Mouse (Mus musculus): ENCODE data around the gene Adamtsl1. TPM values are rescaled to one million over a fixed set of nuclear protein-coding genes. Genes with fewer than 3 reads are reported as not detected.

The Adamtsl1 gene
- polyA plus RNA-seq, 1 experiment = 5.2 TPM

DNA sequence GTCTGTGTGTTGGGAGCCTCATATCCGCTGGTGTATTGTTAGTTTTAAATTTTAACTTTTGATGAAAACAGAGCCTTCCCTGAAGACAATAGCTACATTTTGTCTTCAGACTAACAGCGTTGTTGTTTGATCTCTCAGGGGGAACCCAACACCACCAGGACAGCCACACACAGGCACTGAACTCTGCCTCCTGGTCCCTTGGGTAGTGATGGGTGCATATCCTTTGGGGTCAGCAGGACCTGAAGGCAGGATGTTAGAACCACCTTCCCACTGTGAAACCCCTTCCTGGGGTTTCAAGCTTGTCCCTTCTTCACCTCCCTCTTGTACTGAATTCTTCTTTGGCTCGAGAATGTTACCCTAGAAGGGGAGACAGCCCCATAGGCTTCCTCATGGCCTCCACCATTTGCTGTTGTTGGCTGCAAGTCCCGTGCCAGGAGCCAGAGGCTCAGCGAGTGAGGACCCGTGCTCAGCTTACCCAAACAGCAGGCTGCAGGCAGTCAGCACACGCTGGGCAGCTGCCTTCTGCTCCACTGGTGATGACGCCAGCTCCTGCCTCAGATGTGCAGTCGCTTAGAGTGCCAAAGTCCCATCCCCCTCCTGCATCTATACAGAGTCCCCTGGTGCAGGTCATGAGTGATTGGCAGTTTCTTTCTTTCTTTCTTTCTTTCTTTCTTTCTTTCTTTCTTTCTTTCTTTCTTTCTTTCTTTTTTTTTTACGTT is 506.6 kb downstream of the Adamtsl1 start:
- Histone ChIP-seq H3K4me3 (ENCODE audit: insufficient read depth, low read depth, low read length) (no peak overlapping the region), H3K27me3 (replicated peaks; ENCODE audit: control insufficient read depth, insufficient read depth, low read length) (no peaks in the 10 kb centered on the region), H3K27ac (ENCODE audit: insufficient read depth, low read depth, low read length) (no peak overlapping the region), H3K36me3 (ENCODE audit: control insufficient read depth, insufficient read depth, low read length) (no peaks in the 10 kb centered on the region), H3K4me1 (ENCODE audit: control insufficient read depth, insufficient read depth, low read length) (no peaks in the 10 kb centered on the region)
- 61% methylated on average over 10 of the region's 10 CpGs for WGBS
- TF ChIP-seq CTCF (conservative IDR thresholded peaks at IDR 0.05; ENCODE audit: insufficient read depth, insufficient read length, low read depth, low read length) = no peak
- no peak for TF ChIP-seq POLR2A (IDR thresholded peaks at IDR 0.05; ENCODE audit: low read depth, low read length)
- DNase-seq = no peak

DNA sequence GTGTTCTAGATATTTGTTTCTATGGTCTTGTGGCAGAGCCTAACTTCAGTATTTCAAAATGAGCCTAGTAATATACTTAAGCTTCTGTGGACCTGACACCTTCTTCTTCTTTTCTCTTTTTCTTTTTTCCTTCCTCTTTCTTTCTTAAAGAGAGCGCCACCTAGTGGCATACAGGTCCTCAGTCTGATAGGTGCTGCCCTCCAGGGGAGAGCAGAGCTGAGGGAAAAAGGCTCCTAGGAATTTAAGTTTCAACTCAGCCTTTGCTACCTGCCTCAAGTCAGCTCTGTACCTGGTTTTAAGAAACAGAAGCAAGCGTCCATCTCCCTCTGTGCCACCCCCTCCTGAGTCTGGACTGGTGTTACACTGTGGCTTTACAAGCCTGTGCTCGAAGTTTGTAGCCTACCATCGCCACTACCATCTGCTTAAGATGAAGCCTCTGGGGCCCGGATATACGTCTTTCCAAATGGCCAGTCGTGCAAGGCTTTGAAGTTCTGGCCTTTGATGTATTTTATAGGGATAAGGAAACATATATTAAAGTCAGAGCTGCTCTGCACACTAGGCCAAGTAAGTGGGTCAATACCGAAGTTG is 510.7 kb downstream of the Adamtsl1 start:
- no peaks in the 10 kb centered on the region for H3K4me1 ChIP-seq (ENCODE audit: control insufficient read depth, insufficient read depth, low read length)
- no peak overlapping the region for H3K27ac ChIP-seq (ENCODE audit: insufficient read depth, low read depth, low read length)
- no peak overlapping the region for H3K4me3 ChIP-seq (ENCODE audit: insufficient read depth, low read depth, low read length)
- no peaks in the 10 kb centered on the region for H3K27me3 ChIP-seq (replicated peaks; ENCODE audit: control insufficient read depth, insufficient read depth, low read length)
- no peaks in the 10 kb centered on the region for H3K36me3 ChIP-seq (ENCODE audit: control insufficient read depth, insufficient read depth, low read length)
- peak; percentile 38 for DNase-seq
- WGBS = 45% methylated on average over 8 of the region's 8 CpGs
- no peak for TF ChIP-seq POLR2A (IDR thresholded peaks at IDR 0.05; ENCODE audit: low read depth, low read length)
- peak; percentile 68 for TF ChIP-seq CTCF (conservative IDR thresholded peaks at IDR 0.05; ENCODE audit: insufficient read depth, insufficient read length, low read depth, low read length)

DNA sequence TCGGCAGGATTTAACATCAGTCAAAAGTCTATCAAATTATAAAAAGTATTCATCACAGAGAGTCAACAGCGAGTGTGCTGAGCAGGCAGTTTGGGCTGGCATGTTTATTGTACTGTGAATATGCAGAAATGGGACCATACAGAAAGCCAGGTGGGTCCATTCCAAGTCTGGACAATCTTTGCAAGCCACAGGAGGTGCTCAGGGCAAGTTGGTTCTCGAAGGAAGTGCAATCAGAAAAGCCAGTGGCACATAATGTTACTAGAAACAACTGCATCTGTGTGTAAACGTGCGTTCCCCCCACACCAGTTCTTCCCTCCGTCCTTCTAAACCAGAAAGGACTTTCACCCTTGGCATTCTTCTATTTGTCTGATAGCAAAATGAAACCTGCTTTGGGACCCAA is 515.5 kb downstream of the Adamtsl1 start:
- H3K4me1 ChIP-seq (ENCODE audit: control insufficient read depth, insufficient read depth, low read length) = no peaks in the 10 kb centered on the region
- 84% methylated on average over 6 of the region's 6 CpGs for WGBS
- no peaks in the 10 kb centered on the region for H3K36me3 ChIP-seq (ENCODE audit: control insufficient read depth, insufficient read depth, low read length)
- TF ChIP-seq CTCF (conservative IDR thresholded peaks at IDR 0.05; ENCODE audit: insufficient read depth, insufficient read length, low read depth, low read length) = no peak
- no peak for TF ChIP-seq POLR2A (IDR thresholded peaks at IDR 0.05; ENCODE audit: low read depth, low read length)
- no peak overlapping the region for H3K4me3 ChIP-seq (ENCODE audit: insufficient read depth, low read depth, low read length)
- DNase-seq = no peak
- no peaks in the 10 kb centered on the region for H3K27me3 ChIP-seq (replicated peaks; ENCODE audit: control insufficient read depth, insufficient read depth, low read length)
- H3K27ac ChIP-seq (ENCODE audit: insufficient read depth, low read depth, low read length) = no peak overlapping the region

DNA sequence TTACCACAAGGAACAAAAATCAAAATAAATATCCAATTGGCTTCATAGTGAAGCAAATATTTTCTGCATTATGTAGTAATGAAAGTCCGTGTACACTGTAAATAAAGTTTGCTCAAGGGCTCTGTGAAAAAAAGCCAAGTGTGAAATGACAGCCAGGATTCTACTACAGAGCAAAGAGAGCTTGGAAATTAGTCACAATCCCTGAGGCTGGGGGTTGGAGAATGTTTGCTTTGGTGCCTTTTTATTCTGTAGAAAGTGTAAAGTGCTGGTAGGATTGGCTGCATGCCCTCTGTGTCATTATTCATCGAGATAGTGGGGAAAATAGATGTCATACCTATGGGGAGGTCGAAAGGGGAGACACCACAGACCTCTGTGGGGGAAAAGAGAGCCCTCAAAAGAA is 516.2 kb downstream of the Adamtsl1 start:
- no peaks in the 10 kb centered on the region for H3K27me3 ChIP-seq (replicated peaks; ENCODE audit: control insufficient read depth, insufficient read depth, low read length)
- no peak overlapping the region for H3K27ac ChIP-seq (ENCODE audit: insufficient read depth, low read depth, low read length)
- 62% methylated on average over 3 of the region's 3 CpGs for WGBS
- no peaks in the 10 kb centered on the region for H3K36me3 ChIP-seq (ENCODE audit: control insufficient read depth, insufficient read depth, low read length)
- DNase-seq = no peak
- no peaks in the 10 kb centered on the region for H3K4me1 ChIP-seq (ENCODE audit: control insufficient read depth, insufficient read depth, low read length)
- H3K4me3 ChIP-seq (ENCODE audit: insufficient read depth, low read depth, low read length) = no peak overlapping the region
- TF ChIP-seq CTCF (conservative IDR thresholded peaks at IDR 0.05; ENCODE audit: insufficient read depth, insufficient read length, low read depth, low read length) (no peak), POLR2A (IDR thresholded peaks at IDR 0.05; ENCODE audit: low read depth, low read length) (no peak)

DNA sequence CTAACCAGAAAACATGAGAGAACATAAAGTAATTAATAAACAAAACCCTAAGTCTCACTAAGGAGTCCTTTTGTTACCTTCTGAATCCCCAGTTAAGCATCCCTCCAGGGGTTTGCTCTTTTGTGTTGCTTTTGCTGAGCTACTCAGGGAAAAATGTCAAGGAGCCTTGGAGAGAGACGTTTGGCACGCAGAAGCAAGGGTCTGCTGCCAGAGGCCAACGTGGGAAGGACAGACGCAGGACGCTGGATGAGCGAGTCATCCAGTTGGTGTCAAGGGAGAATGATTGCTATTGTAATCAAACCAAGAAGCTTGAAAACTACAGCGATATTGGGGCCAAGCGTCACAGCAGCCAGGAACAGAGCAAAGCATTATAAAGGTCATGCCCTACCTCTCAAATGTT is 517.1 kb downstream of the Adamtsl1 start:
- Histone ChIP-seq H3K27ac (ENCODE audit: insufficient read depth, low read depth, low read length) (no peak overlapping the region), H3K27me3 (replicated peaks; ENCODE audit: control insufficient read depth, insufficient read depth, low read length) (no peaks in the 10 kb centered on the region), H3K4me1 (ENCODE audit: control insufficient read depth, insufficient read depth, low read length) (no peaks in the 10 kb centered on the region), H3K4me3 (ENCODE audit: insufficient read depth, low read depth, low read length) (no peak overlapping the region), H3K36me3 (ENCODE audit: control insufficient read depth, insufficient read depth, low read length) (no peaks in the 10 kb centered on the region)
- WGBS = 41% methylated on average over 8 of the region's 8 CpGs
- DNase-seq = no peak
- TF ChIP-seq POLR2A (IDR thresholded peaks at IDR 0.05; ENCODE audit: low read depth, low read length) (no peak), CTCF (conservative IDR thresholded peaks at IDR 0.05; ENCODE audit: insufficient read depth, insufficient read length, low read depth, low read length) (no peak)

DNA sequence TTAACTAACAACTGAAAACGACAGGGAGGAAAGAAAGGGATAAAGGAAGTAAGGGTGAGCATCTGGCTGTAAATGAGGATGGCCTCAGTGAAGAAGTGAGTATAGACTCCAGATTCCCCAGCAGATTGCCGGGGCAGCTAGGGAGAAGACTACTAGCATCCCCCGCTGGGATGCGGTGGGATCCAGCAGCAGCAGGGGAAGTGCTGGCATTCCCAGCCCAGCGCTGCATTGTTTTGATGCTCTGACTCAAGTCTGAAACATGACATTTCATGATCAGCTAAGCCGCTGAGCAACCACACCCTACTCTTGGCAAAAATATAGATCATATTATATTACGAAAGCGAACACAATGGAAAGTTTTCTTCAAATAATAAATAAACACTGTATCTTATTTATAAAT is 526.9 kb downstream of the Adamtsl1 start:
- Histone ChIP-seq H3K4me3 (ENCODE audit: insufficient read depth, low read depth, low read length) (no peak overlapping the region), H3K4me1 (ENCODE audit: control insufficient read depth, insufficient read depth, low read length) (no peaks in the 10 kb centered on the region), H3K27ac (ENCODE audit: insufficient read depth, low read depth, low read length) (no peak overlapping the region), H3K36me3 (ENCODE audit: control insufficient read depth, insufficient read depth, low read length) (no peaks in the 10 kb centered on the region), H3K27me3 (replicated peaks; ENCODE audit: control insufficient read depth, insufficient read depth, low read length) (no peaks in the 10 kb centered on the region)
- WGBS = 40% methylated on average over 8 of the region's 8 CpGs
- no peak for DNase-seq
- TF ChIP-seq POLR2A (IDR thresholded peaks at IDR 0.05; ENCODE audit: low read depth, low read length) = no peak
- no peak for TF ChIP-seq CTCF (conservative IDR thresholded peaks at IDR 0.05; ENCODE audit: insufficient read depth, insufficient read length, low read depth, low read length)

DNA sequence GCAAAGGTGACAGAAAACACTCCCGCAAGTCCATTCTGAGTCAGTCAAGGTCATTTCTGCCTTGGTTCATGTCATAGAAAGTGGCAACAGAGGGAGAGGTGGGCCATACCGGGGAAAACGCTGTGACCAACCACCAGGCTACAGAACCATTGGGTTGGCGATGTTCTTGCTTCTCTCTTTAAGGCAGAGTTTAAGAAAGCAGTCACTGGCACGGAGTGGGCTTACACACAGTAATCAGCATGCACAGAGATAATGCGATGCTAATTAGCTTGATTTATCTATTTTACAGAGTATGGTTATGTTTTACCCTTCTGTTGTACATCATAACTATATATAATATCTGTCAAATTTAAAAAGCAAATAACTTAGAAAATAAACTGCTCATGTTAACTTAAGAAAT is 531.5 kb downstream of the Adamtsl1 start:
- no peak for DNase-seq
- no peak overlapping the region for H3K4me3 ChIP-seq (ENCODE audit: insufficient read depth, low read depth, low read length)
- no peak for TF ChIP-seq CTCF (conservative IDR thresholded peaks at IDR 0.05; ENCODE audit: insufficient read depth, insufficient read length, low read depth, low read length)
- TF ChIP-seq POLR2A (IDR thresholded peaks at IDR 0.05; ENCODE audit: low read depth, low read length) = no peak
- H3K4me1 ChIP-seq (ENCODE audit: control insufficient read depth, insufficient read depth, low read length) = no peaks in the 10 kb centered on the region
- no peaks in the 10 kb centered on the region for H3K36me3 ChIP-seq (ENCODE audit: control insufficient read depth, insufficient read depth, low read length)
- H3K27ac ChIP-seq (ENCODE audit: insufficient read depth, low read depth, low read length) = no peak overlapping the region
- WGBS = 88% methylated on average over 6 of the region's 6 CpGs
- no peaks in the 10 kb centered on the region for H3K27me3 ChIP-seq (replicated peaks; ENCODE audit: control insufficient read depth, insufficient read depth, low read length)

Measured in kidney, adult 2 months (tissue).